Mouse (Mus musculus): Measurements from ENCODE around the gene Gm20388.

- TF ChIP-seq ZC3H11A (IDR thresholded peaks at IDR 0.05; ENCODE audit: borderline replicate concordance, low read depth, low read length) (no peak), CHD2 (IDR thresholded peaks at IDR 0.05; ENCODE audit: low read depth, low read length) (no peak), ZNF384 (IDR thresholded peaks at IDR 0.05; ENCODE audit: low read depth, low read length) (no peak), HCFC1 (IDR thresholded peaks at IDR 0.05; ENCODE audit: borderline replicate concordance, insufficient read depth, low read length) (no peak)
Observed at GRCm38 (mm10) chr8:120630848-120631247, 720.2 kb downstream of the Gm20388 start.
